Mouse (Mus musculus) embryonic facial prominence, embryonic 14.5 days (tissue): ENCODE measurements around the gene Atl1. TPM values are rescaled to one million over a fixed set of nuclear protein-coding genes. Genes with fewer than 3 reads are reported as not detected.
A peak's percentile ranks its signal among the peaks of the same experiment; 100 is the strongest.

Experiments
- ATAC-seq: fragments of 200-750 bp; cut with Nextera tagmentation; 2 replicates; pipeline ENCODE4 v1.8.0; 2017; ENCODE audit warnings: low read depth, moderate number of reproducible peaks, moderate TSS enrichment
- DNase-seq: peaks from one replicate; pipeline ENCODE4 v3.0.0-alpha.2; 2015; ENCODE audit warnings: low spot score
- H3K27ac ChIP-seq: fragments of 300-500 bp; sonication (generic); replicated peaks from 2 replicates; pipeline ENCODE4 v1.5.1; 2014; ENCODE audit warnings: low read depth, mild to moderate bottlenecking, low read length, moderate library complexity
- H3K27me3 ChIP-seq: fragments of 300-500 bp; sonication (generic); replicated peaks from 2 replicates; pipeline ENCODE4 v1.6.1; 2014; ENCODE audit warnings: low read length; ENCODE audit not compliant: control insufficient read depth, insufficient read depth
- H3K36me3 ChIP-seq: fragments of 300-500 bp; sonication (generic); 2 replicates; pipeline ENCODE4 v1.6.1; 2014; ENCODE audit warnings: low read length, mixed read lengths; ENCODE audit not compliant: control insufficient read depth, insufficient read depth
- H3K4me1 ChIP-seq: fragments of 300-500 bp; sonication (generic); 2 replicates; pipeline ENCODE4 v1.6.1; 2014; ENCODE audit warnings: antibody characterized with exemption, low read length; ENCODE audit not compliant: control insufficient read depth, insufficient read depth
- H3K4me2 ChIP-seq: fragments of 300-500 bp; sonication (generic); 2 replicates; pipeline ENCODE4 v1.6.1; 2014; ENCODE audit warnings: low read depth, mild to moderate bottlenecking, low read length, moderate library complexity, mixed read lengths
- H3K4me3 ChIP-seq: fragments of 300-500 bp; sonication (generic); 2 replicates; pipeline ENCODE4 v1.5.1; 2014; ENCODE audit warnings: low read depth, mild to moderate bottlenecking, low read length
- H3K9ac ChIP-seq: fragments of 300-500 bp; sonication (generic); 2 replicates; pipeline ENCODE4 v1.6.1; 2014; ENCODE audit warnings: low read depth, mild to moderate bottlenecking, low read length, moderate library complexity, mixed read lengths
- H3K9me3 ChIP-seq: fragments of 300-500 bp; sonication (generic); 2 replicates; pipeline ENCODE4 v1.6.1; 2016; ENCODE audit warnings: low read length; ENCODE audit not compliant: control insufficient read depth
- WGBS: fragments of 180-500 bp; shearing (Covaris S2); extraction: QIAGEN DNeasy Blood & Tissue Kit; methylation state at CpG from one replicate; pipeline ENCODE4 v1.1.7; 2014; 5-methylcytosine and 5-hydroxymethylcytosine counted together
- polyA plus RNA-seq: library from polyadenylated mRNA; unstranded; fragments of >200 nt; fragmentation: Nextera tagmentation; extraction: Ambion mirVana; gene quantifications from 2 replicates; pipeline ENCODE4 v1.2.1, GENCODE M21; 2014

Gene Atl1
- polyA plus RNA-seq, 1 experiment from 2014 or later = 8.5 TPM

GRCm38 (mm10) chr12:69986786-69987497 lies 94.5 kb downstream of the Atl1 start, which contains the start of gene Sav1:
Sav1 (minus strand) TSS chr12:69987002.
- H3K36me3 ChIP-seq = peaks cover 26% of the 10 kb centered on the region
- peak within 1 kb of the TSS; percentile 96 for H3K9ac ChIP-seq
- peak within 1 kb of the TSS; percentile 90 for H3K4me3 ChIP-seq
- H3K4me2 ChIP-seq = peak within 1 kb of the TSS; percentile 71
- ATAC-seq (peak; percentile 91), DNase-seq (peak; percentile 88)
- peak within 1 kb of the TSS; percentile 95 for H3K27ac ChIP-seq
- no peaks in the 10 kb centered on the region for H3K9me3 ChIP-seq
- 0% methylated on average over 31 of the region's 102 CpGs for WGBS
- H3K27me3 ChIP-seq = no peaks in the 10 kb centered on the region
- H3K4me1 ChIP-seq = peaks cover 11% of the 10 kb centered on the region

- no peak overlapping the region for H3K27ac ChIP-seq
- H3K4me3 ChIP-seq = no peak overlapping the region
- ATAC-seq (no peak), DNase-seq (no peak)
- no peak overlapping the region for H3K9ac ChIP-seq
- H3K4me1 ChIP-seq = no peaks in the 10 kb centered on the region
- H3K36me3 ChIP-seq = no peaks in the 10 kb centered on the region
- H3K9me3 ChIP-seq = no peaks in the 10 kb centered on the region
- no peaks in the 10 kb centered on the region for H3K27me3 ChIP-seq
- no peak overlapping the region for H3K4me2 ChIP-seq
- WGBS = 52% methylated on average over 3 of the region's 3 CpGs
These were observed 103.0 kb downstream of the Atl1 start for GRCm38 (mm10) chr12:69995382-69995781.

DNA sequence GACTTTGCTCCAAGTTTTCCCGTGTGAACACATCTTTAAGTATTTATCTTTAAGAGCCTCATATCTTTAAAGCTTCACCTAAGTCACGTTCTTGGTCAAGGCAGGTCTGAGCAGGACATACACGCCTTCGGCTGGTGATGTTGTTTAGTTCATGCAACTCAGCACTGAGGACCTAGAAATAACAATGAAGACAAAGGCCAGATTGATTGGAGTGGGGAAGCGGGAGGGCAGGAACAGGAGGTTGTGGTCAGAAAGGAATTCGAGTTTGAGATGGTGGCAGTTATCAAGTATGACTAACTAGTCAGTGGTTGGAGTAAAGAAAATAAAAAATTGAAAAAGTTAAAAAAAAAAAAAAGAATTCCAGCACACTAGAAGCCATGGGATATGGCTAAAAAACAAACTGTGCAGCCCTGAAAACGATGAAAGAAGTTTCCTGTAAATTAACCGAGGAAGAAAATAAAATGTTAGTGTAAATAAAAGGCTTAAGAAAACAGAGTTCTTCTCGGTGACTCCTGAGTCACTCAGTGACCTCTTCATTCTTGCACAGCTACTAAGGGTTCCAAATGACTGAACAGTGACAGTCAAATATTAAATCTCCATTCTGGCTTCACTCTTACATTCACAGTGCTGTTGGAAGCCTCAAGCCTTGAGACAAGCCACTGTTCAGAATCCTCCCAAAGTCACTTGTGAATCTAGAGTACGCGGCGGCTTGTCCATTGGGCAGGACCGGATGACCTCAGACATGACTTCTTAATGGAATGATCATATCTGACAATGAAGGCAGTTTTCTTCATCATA lies 106.0 kb downstream of the Atl1 start:
- H3K4me2 ChIP-seq = no peak overlapping the region
- no peak overlapping the region for H3K4me3 ChIP-seq
- no peak for DNase-seq
- no peak overlapping the region for H3K9ac ChIP-seq
- no peaks in the 10 kb centered on the region for H3K9me3 ChIP-seq
- 68% methylated on average over 13 of the region's 13 CpGs for WGBS
- ATAC-seq = no peak
- H3K27ac ChIP-seq = 0 out of 2 replicates have a peak overlapping the region, but pooled peaks have one; percentile 10
- no peaks in the 10 kb centered on the region for H3K27me3 ChIP-seq
- no peaks in the 10 kb centered on the region for H3K36me3 ChIP-seq
- H3K4me1 ChIP-seq = no peaks in the 10 kb centered on the region

DNA sequence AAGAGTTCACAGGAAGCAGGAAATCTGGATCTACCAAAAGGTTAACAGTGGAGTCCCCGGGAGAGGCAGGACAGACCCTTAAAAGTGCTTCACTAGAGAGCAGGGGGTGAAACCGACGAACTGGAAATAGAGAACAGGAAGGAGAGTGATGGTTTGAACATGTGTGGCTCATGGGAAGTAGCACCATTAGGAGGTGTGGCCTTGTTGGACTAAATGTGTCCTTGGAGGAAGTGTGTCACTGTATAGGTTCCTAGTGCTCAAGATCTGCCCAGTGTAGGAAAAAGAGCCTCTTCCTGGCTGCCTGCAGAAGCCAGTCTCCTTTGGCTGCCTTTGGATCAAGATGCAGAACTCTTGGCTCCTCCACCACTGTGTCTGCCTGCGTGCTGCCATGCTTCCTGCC lies 112.7 kb downstream of the Atl1 start:
- Histone ChIP-seq H3K4me3 (no peak overlapping the region), H3K4me2 (no peak overlapping the region), H3K9me3 (no peaks in the 10 kb centered on the region), H3K36me3 (no peaks in the 10 kb centered on the region), H3K4me1 (no peaks in the 10 kb centered on the region), H3K27ac (no peak overlapping the region), H3K27me3 (no peaks in the 10 kb centered on the region), H3K9ac (no peak overlapping the region)
- WGBS = 79% methylated on average over 4 of the region's 4 CpGs
- DNase-seq = no peak
- ATAC-seq = no peak

DNA sequence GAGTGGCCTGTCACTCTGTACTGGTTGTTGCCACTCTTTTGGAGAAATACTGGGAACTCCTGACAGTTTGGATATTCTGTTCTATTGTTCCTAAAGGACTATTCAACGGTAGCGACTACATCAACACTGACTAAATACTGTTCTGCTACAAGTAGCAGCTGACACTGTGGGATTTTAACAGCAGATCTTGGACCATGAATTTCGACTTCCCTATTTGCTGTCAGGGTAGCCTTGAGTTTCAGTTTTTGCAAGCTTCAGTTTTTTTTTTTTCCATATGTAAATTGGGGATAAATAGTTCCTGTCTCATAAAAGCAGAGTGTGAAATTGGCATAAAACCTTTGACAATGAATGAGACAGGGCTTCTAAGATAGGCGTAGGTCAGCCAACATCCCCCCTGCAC lies 117.9 kb downstream of the Atl1 start:
- Histone ChIP-seq H3K9me3 (no peaks in the 10 kb centered on the region), H3K4me1 (no peaks in the 10 kb centered on the region), H3K36me3 (peaks cover 11% of the 10 kb centered on the region; the same call in 1 of the 2 replicates), H3K4me2 (no peak overlapping the region), H3K9ac (no peak overlapping the region), H3K4me3 (no peak overlapping the region), H3K27ac (no peak overlapping the region), H3K27me3 (no peaks in the 10 kb centered on the region)
- WGBS = 93% methylated on average over 4 of the region's 4 CpGs
- DNase-seq (no peak), ATAC-seq (no peak)

- no peak overlapping the region for H3K9ac ChIP-seq
- H3K27me3 ChIP-seq = no peaks in the 10 kb centered on the region
- ATAC-seq (no peak), DNase-seq (no peak)
- H3K27ac ChIP-seq = no peak overlapping the region
- WGBS = 59% methylated on average over 5 of the region's 5 CpGs
- H3K4me1 ChIP-seq = no peaks in the 10 kb centered on the region
- H3K4me3 ChIP-seq = no peak overlapping the region
- H3K36me3 ChIP-seq = peaks cover 11% of the 10 kb centered on the region; the same call in 1 of the 2 replicates
- H3K4me2 ChIP-seq = no peak overlapping the region
- H3K9me3 ChIP-seq = no peaks in the 10 kb centered on the region
These were observed 119.3 kb downstream of the Atl1 start for GRCm38 (mm10) chr12:70011681-70012080.

DNA sequence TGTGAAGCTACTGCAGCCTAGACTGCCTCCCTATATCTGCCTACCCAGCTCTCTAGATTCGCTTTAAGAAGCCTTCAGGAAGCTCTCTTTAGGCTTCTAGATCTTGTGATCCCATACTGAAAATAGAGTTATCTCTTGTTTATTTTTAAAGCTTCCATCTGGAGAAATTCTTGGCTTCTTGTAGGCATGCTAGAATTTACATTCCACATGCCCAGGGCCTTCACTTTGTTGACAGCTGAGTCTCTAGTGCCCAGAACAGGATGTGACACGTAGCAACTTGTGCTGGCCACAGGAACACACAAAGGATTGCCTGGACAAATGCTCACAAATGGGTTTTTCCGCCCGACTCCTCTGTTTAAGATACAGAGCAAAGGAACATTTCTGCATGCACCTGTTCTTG lies 123.5 kb downstream of the Atl1 start:
- no peak overlapping the region for H3K9ac ChIP-seq
- WGBS = 64% methylated on average over 4 of the region's 4 CpGs
- peaks cover 31% of the 10 kb centered on the region for H3K36me3 ChIP-seq
- H3K9me3 ChIP-seq = no peaks in the 10 kb centered on the region
- H3K4me2 ChIP-seq = no peak overlapping the region
- H3K27me3 ChIP-seq = no peaks in the 10 kb centered on the region
- DNase-seq (peak; percentile 30), ATAC-seq (no peak)
- H3K27ac ChIP-seq = no peak overlapping the region
- no peak overlapping the region for H3K4me3 ChIP-seq
- H3K4me1 ChIP-seq = no peaks in the 10 kb centered on the region
